Mouse (Mus musculus) lung, adult 18-20 months (tissue): ENCODE measurements around the gene Plcb3.
"Not testable (repeated sequence)": the region's sequence is repeated elsewhere in the genome, so short reads cannot be mapped to it uniquely, and the experiment has no call there.

ENCODE experiments used
- DNase-seq, 2 experiments: peaks; one replicate each; pipeline ENCODE4 v3.0.0; 2022; ENCODE audit warnings: mixed read lengths in 2 of 2

Plcb3 gene

DNA sequence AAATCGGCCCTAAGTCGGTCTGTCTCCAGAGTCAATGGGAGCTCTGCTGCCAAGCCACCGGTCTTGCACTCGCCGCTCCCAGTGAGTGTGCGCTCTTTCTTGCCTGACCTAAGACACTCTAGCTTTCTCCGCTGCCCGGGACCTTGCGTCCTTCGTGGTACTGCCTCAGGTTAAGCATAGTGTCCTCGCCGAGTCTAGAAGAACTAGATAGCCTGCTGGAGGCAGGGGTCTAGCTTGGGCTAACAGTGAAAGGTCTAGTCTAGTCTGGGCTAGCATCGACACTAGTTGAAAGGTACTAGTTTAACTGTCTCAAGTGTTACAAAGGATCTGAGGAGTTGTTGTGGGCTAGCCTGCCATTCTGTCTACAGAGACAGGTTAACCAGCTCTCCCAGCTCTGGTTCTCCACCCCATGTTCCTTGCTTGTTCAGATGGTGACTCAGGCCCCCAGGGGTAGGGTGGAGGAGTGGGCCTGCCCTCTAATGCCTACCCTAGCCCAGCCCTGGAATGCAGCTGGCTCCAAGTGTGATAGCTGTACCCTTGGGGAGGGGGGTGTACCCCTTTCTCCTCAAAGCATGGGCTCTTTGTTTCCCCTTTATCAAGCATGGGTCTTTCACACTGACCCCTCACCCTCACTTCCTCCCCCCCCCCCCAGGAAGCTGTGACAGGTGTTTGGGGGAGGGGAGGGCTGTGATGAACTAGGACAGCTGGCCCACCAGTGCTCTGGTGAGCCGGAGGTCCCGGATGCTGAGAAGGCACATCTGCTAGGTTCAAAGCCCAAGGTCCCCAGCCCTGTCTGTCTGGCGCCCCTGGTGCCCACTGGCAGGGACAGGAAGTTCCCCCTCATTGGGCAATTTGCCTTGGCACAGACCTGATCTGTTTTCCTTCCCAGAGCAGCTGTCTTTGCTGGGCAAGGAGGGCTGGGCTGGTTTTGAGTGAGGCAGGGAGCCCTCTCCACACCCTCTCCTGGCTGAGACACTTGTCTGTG lies at the start of gene Plcb3:
Plcb3 (minus strand) TSS at position 934 of the 985 bp plus-strand sequence.
- DNase-seq, result peak; percentile 72 to 80

DNA sequence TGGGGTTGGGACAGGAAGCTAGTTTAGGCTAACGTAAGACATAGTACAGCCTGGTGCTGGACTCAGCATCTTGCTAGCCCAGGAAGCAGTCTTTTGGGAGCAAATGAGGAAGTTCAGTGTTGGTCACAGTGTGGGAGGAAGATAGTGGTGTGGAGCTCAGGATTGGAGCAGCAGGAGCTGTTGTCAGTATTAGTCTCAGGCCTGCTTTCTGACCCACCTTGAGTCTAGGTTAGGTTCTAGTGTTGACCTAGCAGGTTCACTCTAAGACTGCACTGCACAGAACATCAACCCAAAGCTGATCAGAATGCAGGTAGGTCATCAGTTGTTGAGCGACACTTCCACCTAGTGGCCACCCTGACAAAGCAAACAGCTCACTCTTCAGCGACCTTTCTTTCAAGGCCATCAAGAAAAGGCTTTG lies 44.0 kb upstream of the Plcb3 start:
- DNase-seq, result peak; percentile 56 to 63

DNA sequence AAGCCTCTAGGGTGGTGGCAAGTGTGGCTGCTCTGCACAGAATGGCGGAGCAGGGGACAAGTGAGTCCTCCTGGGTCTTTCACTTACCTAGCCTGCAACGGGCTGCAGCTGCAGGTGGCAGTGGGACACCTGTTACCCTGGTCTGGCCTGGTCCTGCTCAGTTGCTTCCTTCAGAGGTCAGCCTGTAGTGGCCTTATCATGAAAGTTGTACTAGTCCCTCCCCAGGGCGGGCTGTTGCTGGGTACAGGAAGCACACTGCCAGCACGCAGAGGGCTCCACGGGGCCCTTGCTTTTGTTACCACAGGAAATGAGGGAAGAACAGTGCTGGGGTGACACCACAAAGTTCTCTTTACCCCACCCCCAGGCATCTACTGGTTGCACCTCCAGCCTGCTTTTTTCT lies 42.9 kb upstream of the Plcb3 start, which contains the start of gene Fermt3:
Fermt3 (minus strand) TSS at position 279 of the 400 bp plus-strand sequence.
- peak; percentile 72 to 77 for DNase-seq

DNA sequence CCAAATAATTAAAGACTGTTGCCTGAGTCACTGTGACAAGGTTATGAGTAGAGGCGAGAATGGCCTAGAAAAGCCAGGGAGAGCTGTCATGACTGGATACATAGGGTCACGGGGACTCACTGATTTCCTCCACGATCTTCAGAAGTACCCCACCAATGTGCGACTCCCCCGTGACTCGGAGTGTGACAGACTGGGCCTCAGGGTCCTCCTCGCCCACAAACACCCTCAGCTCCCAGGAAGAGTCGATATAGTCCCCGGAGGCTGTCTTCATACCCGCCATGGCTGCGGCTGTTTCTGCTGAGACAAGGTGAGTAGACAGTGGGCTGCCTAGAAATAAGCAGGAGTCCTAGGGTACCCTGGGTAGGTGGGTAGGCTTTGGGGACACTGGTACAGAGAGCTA lies 42.3 kb upstream of the Plcb3 start:
- DNase-seq, result no peak

DNA sequence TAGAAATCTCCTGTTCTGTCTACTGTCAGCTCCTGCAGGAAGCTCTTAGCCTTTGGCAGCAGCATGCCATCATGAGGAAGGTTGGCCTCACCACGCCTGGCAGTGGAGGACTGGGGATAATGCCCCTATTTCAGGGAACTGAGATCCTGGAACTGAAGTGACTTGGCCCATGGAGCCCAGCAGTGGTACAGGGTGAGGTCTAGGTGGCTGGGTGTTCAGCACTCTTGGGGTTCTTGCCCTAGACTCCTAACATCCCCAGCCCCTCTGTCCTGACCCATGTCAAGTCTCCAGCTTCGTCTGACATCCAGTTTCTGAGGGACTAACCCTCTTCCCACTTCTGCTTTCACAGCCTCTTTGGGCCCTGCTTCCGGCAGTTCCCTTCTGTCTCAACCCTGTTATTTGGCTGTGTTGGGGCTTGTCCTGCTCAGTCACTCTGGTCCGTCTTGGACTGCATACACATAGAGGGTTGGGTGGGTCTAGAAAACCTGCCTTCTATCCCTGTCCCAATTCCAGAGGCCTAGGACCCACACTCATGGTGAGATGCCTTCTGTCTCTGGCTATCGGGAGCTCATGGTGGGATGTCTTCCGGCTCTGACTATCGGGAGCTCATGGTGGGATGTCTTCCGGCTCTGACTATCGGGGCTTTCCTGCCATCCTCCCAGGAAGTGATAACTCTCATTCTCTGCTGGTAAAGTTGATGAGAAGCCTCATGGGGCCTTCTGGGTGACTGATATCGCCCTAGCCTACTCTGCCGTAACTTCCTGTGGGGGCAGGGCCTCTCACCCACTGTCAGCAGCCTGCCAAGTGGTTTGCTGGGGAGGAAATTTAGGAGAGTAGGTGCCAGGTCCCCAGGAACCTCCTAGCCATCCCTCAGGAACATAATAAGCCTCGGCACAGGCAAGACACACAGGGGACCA lies 41.5 kb upstream of the Plcb3 start:
- DNase-seq, result peak in 1 of 2 experiments; percentile 24

DNA sequence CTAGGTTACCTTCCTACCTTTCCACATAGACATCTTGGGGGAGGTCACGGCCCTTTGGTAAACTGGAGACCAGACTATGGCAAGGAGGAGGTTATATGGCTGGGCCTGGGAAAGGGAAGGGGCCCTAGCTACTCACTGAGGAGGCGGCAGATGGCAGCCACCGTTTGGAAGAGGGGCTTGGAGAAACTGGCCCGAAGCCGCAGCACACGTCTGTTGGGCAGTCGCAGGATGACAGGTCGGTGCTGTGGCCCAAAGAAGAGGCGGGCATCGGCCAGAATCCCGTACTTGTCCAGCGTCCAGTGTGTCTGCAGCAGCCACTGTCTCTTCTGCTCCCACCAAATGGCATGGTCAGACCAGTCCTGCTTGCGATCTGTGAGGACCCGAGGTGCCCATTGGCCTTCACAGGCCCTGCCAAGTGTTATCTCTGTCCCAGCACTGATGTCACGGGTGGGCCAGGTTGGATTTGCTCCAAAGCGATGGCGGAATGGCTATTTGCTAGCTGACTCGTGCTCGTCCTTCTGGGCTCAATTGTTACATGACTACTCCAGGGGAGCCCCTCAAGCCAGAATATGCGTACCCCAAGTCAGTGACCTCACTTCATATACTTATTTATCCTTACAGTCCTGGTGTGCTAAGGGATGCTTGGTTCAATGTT lies 38.3 kb upstream of the Plcb3 start:
- DNase-seq, result no peak

DNA sequence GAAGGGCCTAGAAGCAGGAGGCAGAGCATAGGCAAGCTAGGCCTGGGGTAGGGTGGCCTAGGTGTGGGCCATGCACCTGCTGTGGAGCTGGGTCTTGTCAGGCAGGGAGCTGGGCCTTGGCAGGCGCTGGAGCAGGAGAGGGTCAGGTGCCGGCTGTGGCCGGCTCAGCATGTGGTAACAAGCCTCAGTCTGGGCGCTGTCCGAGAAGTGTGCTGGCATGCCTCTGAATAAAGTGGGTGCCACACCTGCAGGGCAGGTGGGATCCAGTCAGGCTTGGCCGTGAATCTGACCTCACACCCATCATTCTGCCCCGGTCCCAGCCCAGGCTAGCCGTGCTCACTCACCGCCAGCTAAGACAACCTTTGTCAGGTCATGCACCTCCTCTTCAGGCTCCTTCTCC lies 37.7 kb upstream of the Plcb3 start:
- no peak for DNase-seq

DNA sequence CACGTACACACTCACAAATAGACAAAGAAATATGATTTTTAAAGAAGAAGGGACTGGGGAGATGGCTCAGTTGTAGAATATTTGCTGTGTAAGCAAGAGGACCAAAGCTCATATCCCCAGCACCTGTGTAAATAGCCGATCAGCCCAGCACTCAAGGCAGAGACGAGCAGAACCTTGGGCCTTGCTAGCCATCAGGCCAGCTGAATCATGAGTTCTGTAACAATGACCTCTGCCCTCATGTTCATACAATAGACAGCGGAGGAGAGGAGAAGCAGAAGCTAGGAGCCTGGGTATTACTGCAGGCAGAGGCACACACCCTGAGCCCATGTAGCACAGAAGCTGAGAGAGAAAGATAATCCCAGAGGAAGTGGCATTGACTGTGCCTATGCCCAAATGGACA lies 36.2 kb upstream of the Plcb3 start:
- DNase-seq, result no peak

DNA sequence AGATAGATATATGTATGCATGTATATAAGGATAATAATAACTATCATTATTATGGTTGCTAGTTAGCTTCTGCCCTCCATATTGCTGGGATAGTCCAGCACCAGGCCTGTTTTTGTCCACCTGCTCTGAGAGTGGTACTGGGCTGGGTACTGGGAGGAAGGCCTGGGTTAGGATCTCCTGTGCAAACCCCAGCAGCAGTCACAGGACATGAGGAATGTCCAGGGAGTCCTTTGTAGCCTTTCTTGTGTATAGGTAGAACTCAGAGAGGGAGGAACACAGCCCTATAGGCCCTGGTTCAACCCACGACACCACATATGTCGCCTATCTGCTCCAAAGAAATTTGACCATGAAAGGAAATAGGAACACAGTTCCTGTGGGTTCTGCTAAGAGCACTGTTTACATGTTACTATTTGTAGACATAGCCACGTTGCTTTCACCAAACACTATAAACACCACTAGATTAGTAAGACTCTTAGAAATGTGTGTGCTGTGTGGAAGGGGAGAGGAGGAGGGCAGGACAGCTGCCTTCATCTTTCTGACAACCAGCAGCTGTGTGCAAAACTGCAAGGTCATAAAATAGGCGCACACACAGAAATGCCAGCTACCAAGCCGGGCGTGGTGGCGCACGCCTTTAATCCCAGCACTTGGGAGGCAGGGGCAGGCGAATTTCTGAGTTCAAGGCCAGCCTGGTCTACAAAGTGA lies 30.8 kb upstream of the Plcb3 start:
- DNase-seq, result no peak

DNA sequence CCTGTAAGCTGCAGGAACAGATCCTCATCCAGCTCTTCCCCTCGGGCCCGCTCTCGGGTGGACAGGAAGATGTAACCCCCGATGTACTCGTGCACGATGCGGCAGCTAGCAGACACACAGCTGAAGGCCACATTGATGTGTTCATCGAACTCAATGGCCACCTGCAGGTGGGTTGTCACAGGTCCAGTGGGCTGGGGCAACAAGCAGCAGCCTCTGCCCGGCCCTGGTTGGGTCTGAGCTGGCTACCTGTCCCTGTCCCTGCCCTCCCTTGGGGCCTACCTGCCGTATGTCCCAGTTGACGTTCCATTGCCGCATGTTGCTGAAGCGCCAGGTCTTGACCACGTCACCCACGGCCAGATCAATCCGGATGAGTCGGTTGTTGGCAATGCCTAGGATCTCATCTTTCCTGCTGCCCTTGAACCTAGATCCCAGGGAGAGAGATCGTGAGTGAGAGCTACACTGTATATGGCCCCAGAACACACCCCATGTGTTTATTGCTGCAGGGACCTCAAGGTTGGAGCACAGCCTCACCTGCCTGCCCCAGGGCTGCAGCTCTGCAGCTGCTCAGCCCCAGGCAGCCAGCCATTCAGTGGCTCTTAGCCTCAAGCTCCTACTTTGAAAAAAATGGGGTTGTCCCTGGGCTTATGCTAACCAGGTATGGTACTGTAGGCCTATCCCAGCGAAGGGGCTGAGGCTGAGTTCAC lies 23.2 kb upstream of the Plcb3 start:
- no peak for DNase-seq

DNA sequence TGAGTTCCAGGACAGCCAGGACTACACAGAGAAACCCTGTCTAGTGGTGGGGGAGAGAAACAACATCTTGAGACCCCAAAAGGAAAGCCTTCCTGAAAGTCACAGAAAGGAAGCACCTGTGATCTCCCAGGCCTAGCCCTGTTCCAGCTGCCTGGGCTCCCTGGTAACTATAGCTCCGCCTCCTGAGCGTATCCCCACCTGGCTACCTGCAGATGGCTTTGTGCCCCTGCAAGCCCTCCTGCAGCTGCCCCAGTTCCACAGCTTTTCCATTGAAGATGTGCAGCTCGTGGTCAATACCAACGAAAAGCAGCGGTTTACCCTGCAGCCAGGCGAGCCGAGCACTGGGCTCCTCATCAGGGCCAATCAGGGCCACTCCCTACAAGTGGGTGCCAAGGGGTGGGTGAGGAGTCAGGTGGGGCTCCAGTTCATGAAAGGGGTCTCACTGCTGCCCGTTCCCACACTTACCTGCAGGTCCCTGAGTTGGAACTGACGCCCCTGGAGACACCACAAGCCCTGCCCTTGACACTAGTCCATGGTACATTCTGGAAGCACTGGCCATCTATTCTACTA lies 21.5 kb upstream of the Plcb3 start:
- no peak for DNase-seq

DNA sequence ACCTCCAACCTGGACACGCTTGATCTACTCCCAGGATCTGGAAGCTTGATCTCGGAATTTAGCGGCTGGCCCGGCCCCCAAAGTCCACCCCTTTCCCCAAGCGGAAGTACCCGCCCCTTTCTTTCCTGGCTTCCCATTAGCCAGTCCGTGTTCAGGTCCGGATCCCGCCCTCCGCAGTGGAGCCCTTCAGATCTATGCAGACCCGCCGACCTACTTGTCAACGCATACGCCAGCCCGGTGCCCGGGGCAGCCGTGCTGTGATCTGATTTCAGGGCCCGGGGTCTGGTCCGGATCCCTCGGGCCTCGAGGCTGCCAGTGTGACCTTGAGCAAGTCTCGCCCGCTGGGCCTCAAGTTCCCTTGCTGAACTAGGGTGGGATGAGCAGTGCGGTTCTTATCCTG lies 19.7 kb upstream of the Plcb3 start, which contains the start of the genes Nudt22 and Trpt1:
Nudt22 (minus strand) TSS at position 112 of the 400 bp plus-strand sequence.
Trpt1 (plus strand) TSS at position 126 of the 400 bp plus-strand sequence.
- peak; percentile 91 to 94 for DNase-seq

DNA sequence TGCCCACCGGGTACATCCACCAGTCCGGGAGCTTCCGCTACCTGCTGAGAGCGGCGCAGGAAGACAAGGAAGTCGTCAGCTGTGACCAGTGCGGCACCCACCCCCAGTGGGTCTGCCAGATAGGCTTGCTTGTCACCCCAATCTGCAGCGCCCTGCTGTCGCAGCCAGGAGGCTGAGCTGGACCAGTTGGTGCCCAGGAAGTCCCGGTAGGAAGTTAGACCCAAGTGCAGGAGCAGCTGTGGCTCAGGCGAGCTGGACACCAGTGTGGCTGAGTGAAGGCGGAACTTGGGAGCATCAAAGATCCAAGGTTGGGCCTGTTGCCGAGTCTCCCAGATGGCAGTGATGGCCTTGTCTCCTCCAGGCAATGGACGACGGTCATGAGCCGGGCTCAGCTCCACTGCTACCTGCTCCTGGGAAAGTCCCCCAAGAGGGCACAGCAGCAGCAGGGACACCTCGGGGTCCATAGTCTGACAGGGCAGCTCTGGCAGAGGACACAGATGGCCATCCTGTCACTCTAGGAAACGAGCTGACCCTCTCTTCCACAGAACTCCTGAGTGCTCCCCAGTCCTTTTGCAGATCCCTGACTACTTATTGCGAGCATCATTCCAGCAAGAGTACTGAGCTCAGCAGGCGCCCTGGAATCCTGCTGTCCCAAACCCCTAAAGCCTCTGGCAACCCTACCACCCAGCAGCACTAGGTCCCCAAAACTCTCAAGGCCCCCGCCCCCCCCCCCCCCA lies 19.2 kb upstream of the Plcb3 start:
- no peak for DNase-seq

DNA sequence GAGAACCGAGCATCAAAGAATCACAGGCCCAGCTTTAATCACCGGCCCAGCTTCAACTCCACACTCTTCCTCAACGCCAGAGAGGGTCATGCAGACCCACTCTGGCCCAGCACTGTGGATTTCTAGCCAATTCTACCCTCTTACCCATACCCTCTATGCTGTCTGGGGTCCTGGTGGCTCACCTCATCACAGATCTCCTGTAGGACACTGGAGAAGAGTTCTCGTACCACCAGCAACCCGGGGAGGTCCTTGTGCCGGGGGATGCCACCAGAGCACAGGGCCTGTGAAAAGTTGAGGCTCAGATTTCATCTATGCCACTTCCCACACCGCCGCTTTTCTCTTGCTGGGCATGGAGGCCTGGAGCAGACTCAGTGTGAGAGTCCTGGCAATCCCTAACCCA lies 18.2 kb upstream of the Plcb3 start:
- DNase-seq, result no peak

DNA sequence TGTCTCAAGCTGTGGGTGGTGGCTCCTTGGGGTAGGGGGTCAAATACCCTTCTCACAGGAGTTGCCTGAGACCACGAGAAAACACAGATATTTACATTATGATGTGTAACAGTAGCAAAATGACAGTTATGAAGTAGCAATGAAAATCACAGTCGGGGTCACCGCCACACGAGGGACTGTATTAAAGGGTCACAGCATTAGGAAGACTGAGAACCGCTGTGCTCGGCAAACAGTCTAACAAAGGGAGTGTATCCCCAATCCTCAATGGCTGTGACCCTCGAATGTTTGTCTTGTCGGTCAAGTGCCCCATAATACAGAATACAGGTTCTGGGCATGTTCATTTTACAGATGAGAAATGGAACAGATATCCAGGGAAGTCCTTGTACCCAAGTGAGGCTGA lies 17.7 kb upstream of the Plcb3 start:
- DNase-seq, result no peak

DNA sequence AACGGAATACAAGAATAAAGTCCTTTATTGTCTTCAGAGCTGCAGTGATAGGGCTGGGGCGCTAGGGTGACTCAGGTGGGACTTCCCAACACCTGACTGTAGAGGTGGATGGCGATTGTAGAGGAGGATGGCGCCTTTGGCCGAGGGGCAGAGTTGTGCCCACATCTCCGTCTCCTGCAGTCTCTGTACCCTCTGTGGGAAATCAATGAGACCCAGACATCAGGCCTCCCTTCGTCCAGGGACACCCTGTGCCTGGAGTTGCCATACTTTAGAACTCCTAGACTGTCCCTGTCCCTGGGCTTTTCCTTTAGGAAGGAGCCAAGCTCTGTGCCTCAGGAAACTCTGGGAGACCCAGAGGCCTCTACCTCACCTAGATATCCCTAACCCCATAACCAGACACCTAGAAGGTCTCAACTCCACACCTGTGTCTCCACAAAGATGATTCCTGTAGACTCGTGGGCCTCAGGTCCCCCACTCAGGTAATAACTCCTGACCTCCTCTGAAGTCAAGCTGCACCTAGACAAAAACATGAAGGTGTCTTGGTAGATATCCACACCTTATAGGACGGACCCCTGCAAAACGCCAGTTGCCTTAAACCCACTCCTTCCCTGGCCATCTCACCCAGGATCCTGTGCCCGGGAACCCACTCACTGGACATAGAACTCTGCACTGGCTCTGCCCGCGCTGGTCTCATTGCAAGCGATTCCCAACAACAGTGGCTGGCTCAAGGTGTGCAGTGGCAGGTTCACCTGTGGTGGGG lies 16.9 kb upstream of the Plcb3 start:
- DNase-seq, result no peak

DNA sequence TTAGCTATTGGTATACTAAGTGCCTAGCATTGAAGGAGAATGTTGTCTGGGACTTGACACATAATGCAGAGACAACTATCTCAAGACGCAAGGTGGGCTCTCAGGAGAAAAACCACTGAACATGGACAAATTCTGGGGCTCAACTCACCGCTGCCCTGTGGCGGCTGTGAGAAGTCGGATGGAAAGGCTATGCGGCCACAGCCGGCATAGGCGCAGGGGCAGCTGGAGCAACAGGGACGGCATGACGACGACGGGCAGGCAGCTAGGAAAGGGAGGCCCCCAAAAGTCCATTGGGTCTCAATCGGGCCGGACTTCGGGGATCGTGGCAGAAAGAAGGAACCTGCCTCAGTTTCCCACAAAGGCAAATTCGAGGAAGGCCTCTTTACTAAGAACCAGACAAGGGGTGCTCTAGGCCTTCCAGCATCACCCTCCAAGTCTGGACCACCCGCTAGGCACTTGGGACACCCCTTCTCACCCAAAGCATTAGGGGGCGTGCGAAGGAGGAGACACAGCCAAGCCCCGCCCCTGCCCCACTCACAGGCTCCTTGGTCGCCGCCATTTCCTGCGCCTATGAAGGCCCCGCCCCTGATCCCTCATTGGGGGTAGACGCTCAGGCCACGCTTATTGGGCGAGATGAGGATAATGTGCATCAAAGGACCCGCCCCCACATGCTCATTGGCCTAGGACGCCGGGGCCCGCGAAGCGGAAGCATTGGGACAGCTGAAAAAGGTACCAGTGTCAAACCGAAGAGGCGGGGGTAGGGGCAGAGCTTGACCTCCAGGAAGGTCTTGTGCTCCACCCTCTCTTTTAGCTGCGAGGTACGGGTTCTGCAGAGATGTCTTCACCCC lies 16.0 kb upstream of the Plcb3 start, which contains the start of gene Dnajc4:
Dnajc4 (minus strand) TSS at position 562 of the 848 bp plus-strand sequence.
- peak; percentile 97 to 99 for DNase-seq

DNA sequence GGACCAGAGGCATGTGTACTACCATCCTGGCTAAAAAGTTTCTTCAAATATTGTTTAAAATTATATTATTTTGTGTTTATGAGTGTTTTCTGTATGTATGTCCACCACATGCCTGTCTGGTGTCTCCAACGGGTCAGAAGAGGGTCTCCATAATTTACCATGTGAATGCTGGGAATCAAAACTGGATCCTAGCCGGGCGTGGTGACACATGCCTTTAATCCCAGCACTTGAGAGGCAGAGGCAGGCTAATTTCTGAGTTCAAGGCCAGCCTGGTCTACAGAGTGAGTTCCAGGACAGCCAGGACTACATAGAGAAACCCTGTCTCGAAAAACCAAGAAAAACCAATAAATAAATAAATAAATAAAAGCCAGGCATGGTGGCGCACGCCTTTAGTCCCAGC lies 14.9 kb upstream of the Plcb3 start:
- DNase-seq, result not testable (repeated sequence)
